Mouse (Mus musculus) CD4-positive, CD25-positive, alpha-beta regulatory T cell (primary cell): Measurements from ENCODE around the gene Mrpl24. TPM values are rescaled to one million over a fixed set of nuclear protein-coding genes. Genes with fewer than 3 reads are reported as not detected.

Experiments used
- polyA plus RNA-seq: library from polyadenylated mRNA; unstranded; fragments of 100-300 nt; shearing (Covaris generic); gene quantifications from one replicate; pipeline ENCODE4 v1.2.1, GENCODE M21; 2017

Mrpl24 gene
- 127 TPM for polyA plus RNA-seq

DNA sequence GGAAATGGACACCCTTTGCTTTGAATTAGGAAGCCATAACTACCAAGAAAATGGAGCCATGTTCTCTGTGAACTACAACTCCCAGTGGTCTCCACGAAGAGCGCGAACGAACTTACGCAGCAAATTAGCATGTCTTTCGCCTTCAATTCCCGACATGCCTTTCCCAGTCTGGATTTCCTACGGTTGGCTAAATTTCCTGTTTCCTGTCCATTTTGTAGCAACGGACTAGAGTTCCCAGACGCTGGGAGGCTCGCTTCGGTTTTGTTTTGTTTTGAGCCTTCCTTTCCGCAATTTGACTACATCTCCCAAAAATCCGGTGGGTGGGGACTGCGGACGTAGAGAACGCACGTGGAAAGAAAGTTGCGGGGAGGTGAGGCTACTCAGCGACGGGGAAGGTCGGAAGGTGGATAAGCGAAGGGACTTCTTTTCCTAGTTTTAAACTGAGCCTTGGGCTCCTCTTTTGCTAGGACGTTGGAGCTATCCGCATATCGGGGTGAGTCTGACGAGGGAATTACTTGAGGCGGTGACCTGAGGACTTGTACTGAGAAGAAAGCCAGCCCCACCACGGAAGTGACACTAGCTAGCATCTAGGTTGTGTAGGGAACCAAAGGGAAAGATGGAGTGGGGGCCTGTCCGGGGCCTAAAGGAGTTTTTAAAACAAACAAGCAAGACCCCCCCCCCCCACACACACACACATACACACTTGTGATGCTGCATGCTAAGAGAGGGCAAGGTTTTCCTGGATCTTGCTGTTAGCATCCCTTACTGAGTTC, at the start of gene Mrpl24:
Gene Mrpl24, plus strand, starts transcription at position 171 of the 773 bp plus-strand sequence.

DNA sequence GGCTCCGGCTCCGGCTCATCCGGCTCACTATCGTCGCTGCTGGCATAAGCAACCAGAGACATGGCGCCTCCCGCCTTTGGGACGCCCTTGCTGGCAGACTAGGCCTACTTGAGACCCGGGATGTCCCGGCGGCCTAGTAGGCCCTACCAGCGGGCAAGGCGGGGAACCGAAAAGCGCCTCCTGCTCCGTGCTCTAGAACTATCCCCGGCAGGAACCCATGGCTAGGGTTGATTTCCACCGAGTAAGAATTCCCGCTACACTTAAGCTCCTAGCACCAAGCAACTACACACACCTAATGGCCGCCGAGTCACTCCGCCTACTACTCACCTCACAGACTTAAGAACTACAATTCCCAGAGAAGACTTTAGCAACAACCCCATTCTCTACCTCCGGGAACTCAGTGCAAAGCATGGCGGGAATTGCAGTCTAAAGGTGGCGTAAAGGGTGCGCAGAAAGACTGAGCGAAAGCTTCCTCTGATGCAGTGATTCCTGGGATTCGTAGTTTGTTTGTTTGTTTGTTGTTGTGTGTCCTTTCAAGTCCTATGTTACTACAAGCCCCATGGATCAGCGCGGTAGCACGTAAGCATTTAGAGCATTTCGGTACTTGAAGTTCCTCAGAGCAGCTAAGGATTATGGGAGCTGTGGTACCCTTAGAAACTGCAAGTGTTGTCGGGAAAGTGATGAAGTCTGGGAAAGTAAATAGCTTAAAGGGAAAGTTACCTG, 33.9 kb upstream of the Mrpl24 start, which contains the start of gene Prcc:
Gene Prcc, minus strand, starts transcription at position 328 of the 723 bp plus-strand sequence.

GRCm38 (mm10) chr3:87905880-87906485, 13.3 kb upstream of the Mrpl24 start, which contains the start of gene Hdgf:
Gene Hdgf (plus strand): TSS chr3:87906321.

DNA sequence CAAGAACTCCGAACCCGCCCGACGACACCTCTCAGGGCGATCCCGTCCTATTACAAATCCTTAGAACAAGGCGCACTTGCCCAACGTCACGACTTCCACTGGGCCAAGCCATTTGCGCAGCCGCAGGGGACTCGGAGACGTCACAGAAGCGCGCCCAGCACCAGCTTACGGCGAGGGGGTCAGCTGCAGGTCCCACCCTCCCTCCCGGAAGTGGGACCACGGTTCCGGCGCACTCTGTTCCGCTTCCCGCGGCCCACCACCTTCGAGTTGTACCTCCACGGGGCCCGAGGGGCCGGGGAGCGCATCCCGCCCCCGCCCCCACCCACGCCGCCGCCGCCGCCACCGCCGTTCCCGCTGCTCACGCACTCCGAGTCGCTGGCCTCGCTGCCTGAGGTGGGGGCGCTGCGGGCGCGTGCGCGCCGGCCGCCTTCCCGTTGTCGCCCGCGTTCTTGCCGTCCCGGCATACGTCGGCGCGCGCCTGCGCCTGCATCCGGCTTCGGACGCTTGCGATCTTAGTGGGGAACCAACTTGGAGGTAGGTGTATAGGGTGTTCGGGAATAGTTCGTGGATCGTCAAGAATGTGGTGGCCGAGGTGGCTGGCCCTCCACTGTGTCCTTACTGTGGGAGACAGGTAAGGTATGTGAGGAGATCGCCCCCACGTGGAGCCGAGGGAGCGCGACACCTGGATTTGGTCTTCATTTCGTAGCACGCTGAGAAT, 10.9 kb downstream of the Mrpl24 start, which contains the start of the genes Isg20l2 and Rrnad1:
Gene Isg20l2, plus strand, starts transcription at position 237 of the 718 bp plus-strand sequence.
Gene Rrnad1, minus strand, starts transcription at position 640 of the 718 bp plus-strand sequence.

GRCm38 (mm10) chr3:87948378-87949265, 29.3 kb downstream of the Mrpl24 start, which contains the start of gene Crabp2:
Gene Crabp2 (plus strand): TSS chr3:87948666.

GRCm38 (mm10) chr3:87970939-87971488, 51.7 kb downstream of the Mrpl24 start, which contains the start of gene Nes:
Gene Nes (plus strand): TSS chr3:87971078.

Other genes starting within 250 kb of the Mrpl24 start
- gene Lrrc71, start 170.9 kb upstream of the Mrpl24 start, polyA plus RNA-seq = 0.31 TPM
- gene Ntrk1, start 124.3 kb upstream of the Mrpl24 start, polyA plus RNA-seq = 0.51 TPM
- 0.25 TPM for gene Insrr, start 122.6 kb upstream of the Mrpl24 start, polyA plus RNA-seq
- gene Pear1, start 95.2 kb upstream of the Mrpl24 start, polyA plus RNA-seq = 74.7 TPM
- gene Sh2d2a, start 72.8 kb upstream of the Mrpl24 start, polyA plus RNA-seq = 256 TPM
- 20.5 TPM for gene Prcc, start 33.9 kb upstream of the Mrpl24 start, polyA plus RNA-seq
- gene Hdgf, start 13.2 kb upstream of the Mrpl24 start, polyA plus RNA-seq = 165 TPM
- gene Isg20l2, start 10.8 kb downstream of the Mrpl24 start, polyA plus RNA-seq = 32.6 TPM
- 29.8 TPM for gene Rrnad1, start 11.2 kb downstream of the Mrpl24 start, polyA plus RNA-seq
- gene Crabp2, start 29.2 kb downstream of the Mrpl24 start, polyA plus RNA-seq = not detected
- gene Nes, start 51.6 kb downstream of the Mrpl24 start, polyA plus RNA-seq = 0.16 TPM
- not detected for gene Bcan, start 80.7 kb downstream of the Mrpl24 start, polyA plus RNA-seq
- 0.13 TPM for gene Hapln2, start 108.1 kb downstream of the Mrpl24 start, polyA plus RNA-seq
- 30.2 TPM for gene Gpatch4, start 123.6 kb downstream of the Mrpl24 start, polyA plus RNA-seq
- 92.3 TPM for gene Naxe, start 139.0 kb downstream of the Mrpl24 start, polyA plus RNA-seq
- not detected for gene Ttc24, start 158.8 kb downstream of the Mrpl24 start, polyA plus RNA-seq
- 0.38 TPM for gene Iqgap3, start 162.5 kb downstream of the Mrpl24 start, polyA plus RNA-seq
- 112 TPM for gene Mef2d, start 222.9 kb downstream of the Mrpl24 start, polyA plus RNA-seq